Mouse (Mus musculus) embryonic facial prominence, embryonic 12.5 days (tissue): ENCODE measurements around the gene Sox12. TPM values are rescaled to one million over a fixed set of nuclear protein-coding genes. Genes with fewer than 3 reads are reported as not detected.

Experiments
- ATAC-seq: fragments of 200-750 bp; cut with Nextera tagmentation; 2 replicates; pipeline ENCODE4 v1.8.0; 2017; ENCODE audit not compliant: insufficient number of reproducible peaks, insufficient read depth, low FRiP score, low TSS enrichment
- H3K27ac ChIP-seq: fragments of 300-500 bp; sonication (generic); 2 replicates; pipeline ENCODE4 v1.5.1; 2016; ENCODE audit warnings: mild to moderate bottlenecking
- H3K27me3 ChIP-seq: fragments of 300-500 bp; sonication (generic); 2 replicates; pipeline ENCODE4 v1.6.1; 2016; ENCODE audit warnings: mild to moderate bottlenecking, moderate library complexity
- H3K36me3 ChIP-seq: fragments of 300-500 bp; sonication (generic); 2 replicates; pipeline ENCODE4 v1.6.1; 2016; ENCODE audit warnings: mild to moderate bottlenecking
- H3K4me1 ChIP-seq: fragments of 300-500 bp; sonication (generic); 2 replicates; pipeline ENCODE4 v1.6.1; 2016
- H3K4me2 ChIP-seq: fragments of 300-500 bp; sonication (generic); replicated peaks from 2 replicates; pipeline ENCODE4 v1.6.1; 2016; ENCODE audit warnings: mild to moderate bottlenecking, moderate library complexity
- H3K4me3 ChIP-seq: fragments of 300-500 bp; sonication (generic); 2 replicates; pipeline ENCODE4 v1.5.1; 2016; ENCODE audit warnings: mild to moderate bottlenecking
- H3K9ac ChIP-seq: fragments of 300-500 bp; sonication (generic); 2 replicates; pipeline ENCODE4 v1.6.1; 2016; ENCODE audit warnings: mild to moderate bottlenecking, moderate library complexity
- H3K9me3 ChIP-seq: fragments of 300-500 bp; sonication (generic); 2 replicates; pipeline ENCODE4 v1.6.1; 2016; ENCODE audit warnings: mild to moderate bottlenecking, moderate library complexity
- WGBS: fragments of 180-500 bp; shearing (Covaris S2); methylation state at CpG from one replicate; pipeline ENCODE4 v1.1.7; 2016; 5-methylcytosine and 5-hydroxymethylcytosine counted together
- polyA plus RNA-seq: library from polyadenylated mRNA; unstranded; fragments of >200 nt; fragmentation: Nextera tagmentation; extraction: Ambion mirVana; gene quantifications from 2 replicates; pipeline ENCODE4 v1.2.1, GENCODE M21; 2016

Gene Sox12
- polyA plus RNA-seq, 1 experiment from 2014 or later: 18.1 TPM

DNA sequence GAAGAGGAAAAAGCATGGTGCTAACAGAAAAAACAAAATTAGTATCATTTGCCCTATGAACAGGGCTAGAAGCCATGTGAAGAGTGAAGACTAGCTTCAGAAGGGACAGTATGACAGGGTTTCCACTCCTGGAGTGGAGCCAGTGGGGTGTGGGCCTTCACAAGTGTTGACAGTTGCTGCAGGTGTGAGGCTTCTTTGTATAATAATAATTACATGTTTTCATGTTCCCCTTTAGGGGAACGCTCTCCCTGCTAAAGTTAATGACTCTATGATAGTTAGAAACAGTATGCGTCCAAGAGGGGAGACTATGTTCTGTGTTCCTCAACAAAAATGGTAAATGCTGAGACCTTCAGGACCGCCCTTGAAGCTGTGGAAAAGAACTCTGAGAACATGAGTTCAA is 17.9 kb upstream of the Sox12 start:
- no peaks in the 10 kb centered on the region for H3K9me3 ChIP-seq
- 96% methylated on average over 3 of the region's 3 CpGs for WGBS
- H3K9ac ChIP-seq: no peak overlapping the region
- H3K36me3 ChIP-seq: no peaks in the 10 kb centered on the region
- H3K4me3 ChIP-seq: no peak overlapping the region
- H3K4me2 ChIP-seq: peak overlapping the region; percentile 93
- no peaks in the 10 kb centered on the region for H3K27me3 ChIP-seq
- ATAC-seq: no peak
- H3K4me1 ChIP-seq: peaks cover 21% of the 10 kb centered on the region
- peak overlapping the region; percentile 98; the same call in 1 of the 2 replicates for H3K27ac ChIP-seq

DNA sequence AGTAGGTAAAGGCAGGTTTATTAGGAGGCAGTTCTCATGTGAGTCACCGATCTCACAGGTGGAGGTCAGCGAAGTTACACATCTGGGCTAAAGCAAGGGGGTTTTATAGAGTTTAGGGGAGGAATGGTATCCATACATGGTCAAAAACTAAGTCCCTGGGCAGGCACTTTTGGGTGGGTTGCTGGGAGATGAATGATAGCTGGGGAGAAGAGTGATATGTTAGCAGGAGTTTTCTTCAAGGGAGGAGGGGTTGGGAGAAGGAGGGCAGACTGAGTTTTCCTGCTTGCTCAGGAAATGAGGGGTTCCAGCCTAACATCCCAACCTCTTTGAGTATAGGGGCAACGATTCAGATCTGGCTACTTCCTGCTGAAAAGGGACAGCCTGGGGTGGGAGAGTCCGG is 17.4 kb upstream of the Sox12 start, which contains the start of gene 6820408C15Rik:
TSS of gene 6820408C15Rik (plus strand) at position 301 of the 400 bp plus-strand sequence.
- H3K9ac ChIP-seq: peak within 1 kb of the TSS; percentile 98
- peaks cover 26% of the 10 kb centered on the region for H3K4me1 ChIP-seq
- 19% methylated on average over 4 of the region's 4 CpGs for WGBS
- no peaks in the 10 kb centered on the region for H3K27me3 ChIP-seq
- H3K9me3 ChIP-seq: no peaks in the 10 kb centered on the region
- peak within 1 kb of the TSS; percentile 93 for H3K4me2 ChIP-seq
- peak within 1 kb of the TSS; percentile 98 for H3K27ac ChIP-seq
- H3K36me3 ChIP-seq: no peaks in the 10 kb centered on the region
- ATAC-seq: no peak
- peak within 1 kb of the TSS; percentile 96 for H3K4me3 ChIP-seq

DNA sequence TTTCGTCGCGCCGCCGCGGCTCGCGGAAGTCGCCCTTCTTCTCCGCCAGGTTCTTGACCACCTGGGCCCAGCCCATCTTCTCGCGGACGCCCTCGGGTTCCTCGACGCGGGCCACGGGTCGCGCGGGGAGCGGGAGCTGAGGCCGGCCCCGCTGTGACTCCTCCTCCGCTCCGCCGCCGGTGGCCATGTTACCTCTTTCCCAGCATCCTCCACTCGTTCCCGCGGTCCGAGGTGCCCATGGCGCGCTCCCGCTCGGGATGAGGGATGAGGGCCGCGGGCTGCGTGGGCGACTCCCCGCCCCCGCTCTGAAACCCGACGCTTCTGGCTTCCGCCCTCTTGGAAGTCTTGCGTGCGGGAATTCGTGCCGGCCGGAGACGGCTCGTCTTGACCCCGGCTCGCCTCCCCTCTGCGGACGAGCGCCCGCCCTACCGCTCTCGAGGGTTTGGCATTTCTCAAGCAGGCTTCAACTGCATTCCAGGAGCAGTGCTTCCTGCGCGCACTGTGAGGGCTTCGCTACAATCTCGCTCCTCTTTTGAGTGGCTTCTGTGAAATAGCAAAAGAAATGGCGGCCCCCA is 16.8 kb upstream of the Sox12 start, which contains the start of gene Zcchc3:
TSS of gene Zcchc3 (minus strand) at position 437 of the 575 bp plus-strand sequence.
- Histone ChIP-seq H3K4me2 (peak within 1 kb of the TSS; percentile 93), H3K9me3 (no peaks in the 10 kb centered on the region), H3K27me3 (no peaks in the 10 kb centered on the region), H3K36me3 (no peaks in the 10 kb centered on the region), H3K4me3 (peak within 1 kb of the TSS; percentile 96), H3K27ac (peak within 1 kb of the TSS; percentile 98), H3K4me1 (peaks cover 33% of the 10 kb centered on the region), H3K9ac (peak within 1 kb of the TSS; percentile 98)
- ATAC-seq: peak; percentile 76
- under 1% methylated on average over 60 of the region's 65 CpGs for WGBS

DNA sequence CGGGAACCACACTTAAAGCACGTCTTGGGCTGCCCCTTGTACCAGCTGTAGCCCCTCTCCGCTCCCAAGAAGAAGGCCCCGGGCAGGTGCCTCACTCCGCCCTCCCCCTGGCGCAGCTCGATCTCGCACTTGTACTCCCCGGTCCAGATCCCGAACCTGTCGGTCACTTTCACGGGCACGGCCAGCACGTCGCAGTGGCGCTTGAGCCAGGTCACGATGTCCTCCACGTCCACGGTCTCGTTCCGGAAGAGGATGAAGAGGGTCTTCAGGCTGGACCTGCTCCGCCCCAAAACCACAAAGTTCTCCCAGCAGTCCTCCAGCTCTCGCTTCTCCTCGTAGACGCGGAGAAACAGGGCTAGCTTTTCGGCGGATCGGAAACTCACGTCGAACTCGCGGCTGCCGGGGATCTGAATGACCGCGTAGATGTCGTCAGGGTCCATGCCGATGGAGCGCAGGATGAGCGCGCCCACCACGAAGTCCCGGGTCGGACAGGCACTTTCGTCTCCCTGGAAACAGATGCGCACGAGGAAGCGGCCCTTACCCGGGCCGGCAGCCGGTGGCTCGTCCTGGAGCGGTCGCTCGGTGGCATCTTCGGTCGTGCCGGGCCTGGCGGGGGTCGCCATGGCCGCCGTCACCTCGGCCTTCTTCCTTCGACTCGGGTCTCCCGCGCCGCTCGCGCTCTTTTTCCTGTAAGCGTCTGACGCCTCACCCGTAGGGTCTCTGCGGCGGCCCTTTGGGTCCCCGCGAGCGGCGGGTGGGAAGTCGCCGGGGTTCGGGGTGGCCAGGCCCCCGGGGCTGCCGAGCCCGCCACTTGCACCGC is 16.1 kb upstream of the Sox12 start:
- WGBS: under 1% methylated on average over 75 of the region's 86 CpGs
- ATAC-seq: no peak
- Histone ChIP-seq H3K27ac (peak overlapping the region; percentile 98), H3K4me3 (peak overlapping the region; percentile 96), H3K36me3 (no peaks in the 10 kb centered on the region), H3K9ac (peak overlapping the region; percentile 98), H3K4me2 (peak overlapping the region; percentile 93), H3K9me3 (no peaks in the 10 kb centered on the region), H3K27me3 (no peaks in the 10 kb centered on the region), H3K4me1 (peaks cover 39% of the 10 kb centered on the region)

DNA sequence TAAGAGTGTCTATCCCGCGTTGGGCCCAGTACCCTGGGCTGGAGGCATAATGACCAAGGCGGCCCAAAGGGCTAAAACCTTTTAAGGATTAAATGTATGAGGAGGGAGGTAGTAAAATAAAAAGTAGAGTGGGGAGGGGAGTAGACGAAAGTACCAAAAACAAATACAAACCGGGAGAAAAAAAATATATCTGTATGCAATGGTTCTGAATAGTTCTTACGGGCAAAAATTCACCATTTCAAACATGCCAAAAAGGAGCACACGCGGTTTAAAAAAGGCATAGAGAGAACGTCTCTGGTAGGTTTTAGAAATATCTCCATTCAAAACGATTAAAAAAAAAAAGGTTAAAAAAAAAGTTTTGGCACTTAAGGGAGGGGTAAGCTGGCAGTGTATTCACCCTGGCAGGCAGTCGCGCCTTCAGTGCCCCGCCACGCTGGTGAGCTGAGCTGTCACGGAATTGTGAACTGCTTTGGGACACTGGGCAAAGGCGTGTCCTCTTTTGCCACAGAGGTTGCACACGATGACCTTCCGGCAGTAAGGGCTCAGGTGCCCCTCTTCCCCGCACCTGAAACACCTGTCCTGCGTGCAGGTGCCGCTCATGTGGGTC is 15.4 kb upstream of the Sox12 start:
- peak overlapping the region; percentile 98 for H3K27ac ChIP-seq
- H3K4me1 ChIP-seq: peaks cover 39% of the 10 kb centered on the region
- peak overlapping the region; percentile 96 for H3K4me3 ChIP-seq
- no peaks in the 10 kb centered on the region for H3K27me3 ChIP-seq
- no peak for ATAC-seq
- H3K36me3 ChIP-seq: no peaks in the 10 kb centered on the region
- H3K9ac ChIP-seq: peak overlapping the region; percentile 98
- peak overlapping the region; percentile 93 for H3K4me2 ChIP-seq
- H3K9me3 ChIP-seq: no peaks in the 10 kb centered on the region
- WGBS: 1% methylated on average over 21 of the region's 21 CpGs

DNA sequence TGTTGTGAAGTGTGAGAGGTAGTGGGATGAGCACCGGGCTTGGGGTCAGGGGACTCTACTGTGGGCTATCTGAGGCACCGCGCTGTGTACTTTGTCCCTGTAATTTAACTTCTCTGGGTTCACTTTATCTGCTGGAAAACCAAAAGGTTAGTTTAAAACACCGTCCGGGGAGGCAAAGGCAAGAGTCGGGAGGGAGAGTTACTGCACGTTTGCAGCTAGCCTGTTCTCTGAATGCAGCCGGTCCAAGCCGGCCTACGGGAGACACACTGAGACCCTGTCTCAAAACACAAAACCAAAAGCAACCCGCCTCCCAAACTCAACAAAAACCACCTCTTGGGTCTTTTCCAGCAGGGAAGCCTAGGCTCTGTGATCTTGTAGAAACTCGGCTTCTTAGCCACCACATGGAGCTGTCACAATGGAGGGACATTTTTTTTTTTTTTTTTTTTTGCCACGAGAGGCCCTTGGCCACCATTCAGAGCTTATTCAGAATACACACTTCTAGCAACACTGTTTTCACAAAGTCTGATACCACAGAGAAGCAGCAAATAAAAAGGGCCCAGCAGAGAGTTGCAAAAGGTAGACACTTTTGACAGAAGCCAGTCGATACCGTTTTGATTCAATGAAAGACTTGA is 14.8 kb upstream of the Sox12 start:
- Histone ChIP-seq H3K9ac (peak overlapping the region; percentile 98), H3K9me3 (no peaks in the 10 kb centered on the region), H3K27me3 (no peaks in the 10 kb centered on the region), H3K4me3 (peak overlapping the region; percentile 96), H3K36me3 (no peaks in the 10 kb centered on the region), H3K27ac (peak overlapping the region; percentile 98), H3K4me1 (peaks cover 39% of the 10 kb centered on the region), H3K4me2 (peak overlapping the region; percentile 93)
- no peak for ATAC-seq
- WGBS: 1% methylated on average over 15 of the region's 15 CpGs

DNA sequence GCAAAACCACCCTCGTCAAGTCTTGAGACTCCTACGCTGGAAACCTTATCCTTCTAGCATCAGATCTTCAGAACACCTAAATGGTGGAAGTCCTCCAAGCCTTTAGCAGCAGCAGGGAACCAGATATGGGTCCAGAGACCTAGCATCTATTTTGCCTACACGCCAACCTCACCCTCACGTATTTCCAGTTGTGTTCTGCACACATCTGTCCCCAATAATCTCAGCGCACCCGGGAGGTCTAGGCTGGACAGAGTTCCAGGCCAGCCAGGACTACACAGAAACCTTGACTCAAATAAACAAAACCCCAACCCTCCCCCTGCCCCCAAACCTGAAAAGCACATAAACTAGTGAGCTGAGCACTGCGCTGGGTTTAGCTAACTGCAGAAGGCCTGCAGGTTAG is 13.6 kb upstream of the Sox12 start:
- Histone ChIP-seq H3K4me2 (peak overlapping the region; percentile 93), H3K4me1 (peaks cover 41% of the 10 kb centered on the region), H3K27me3 (no peaks in the 10 kb centered on the region), H3K4me3 (peak overlapping the region; percentile 96), H3K9me3 (no peaks in the 10 kb centered on the region), H3K36me3 (no peaks in the 10 kb centered on the region), H3K9ac (peak overlapping the region; percentile 98), H3K27ac (peak overlapping the region; percentile 98)
- ATAC-seq: no peak; the same call in 1 of the 2 replicates
- 1% methylated on average over 7 of the region's 7 CpGs for WGBS

DNA sequence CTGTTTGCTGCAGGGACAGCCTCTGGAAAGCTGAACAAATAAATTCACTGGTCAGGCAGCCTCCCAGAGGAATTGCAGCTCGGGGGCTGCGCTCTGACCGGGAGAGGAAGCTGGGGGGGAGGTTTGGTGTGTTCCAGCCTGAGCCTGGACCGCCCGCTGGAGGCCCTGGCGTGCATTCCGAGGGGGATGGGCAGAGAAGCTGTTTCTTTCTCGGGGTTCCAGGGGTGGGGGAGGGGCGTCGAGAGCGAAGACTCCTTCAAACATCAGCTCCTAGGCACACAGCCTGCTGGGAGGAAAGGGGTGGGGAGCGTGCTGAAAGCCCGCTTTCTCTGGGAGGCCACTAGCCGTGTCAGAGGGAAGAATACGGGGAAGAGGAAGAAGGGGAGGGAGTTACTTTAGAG is 13.1 kb upstream of the Sox12 start:
- Histone ChIP-seq H3K9me3 (no peaks in the 10 kb centered on the region), H3K4me1 (peaks cover 43% of the 10 kb centered on the region), H3K9ac (peak overlapping the region; percentile 98; the same call in 1 of the 2 replicates), H3K4me3 (peak overlapping the region; percentile 96), H3K27me3 (no peaks in the 10 kb centered on the region), H3K36me3 (no peaks in the 10 kb centered on the region), H3K27ac (peak overlapping the region; percentile 98), H3K4me2 (peak overlapping the region; percentile 93)
- ATAC-seq: peak; percentile 78
- 0% methylated on average over 15 of the region's 15 CpGs for WGBS

DNA sequence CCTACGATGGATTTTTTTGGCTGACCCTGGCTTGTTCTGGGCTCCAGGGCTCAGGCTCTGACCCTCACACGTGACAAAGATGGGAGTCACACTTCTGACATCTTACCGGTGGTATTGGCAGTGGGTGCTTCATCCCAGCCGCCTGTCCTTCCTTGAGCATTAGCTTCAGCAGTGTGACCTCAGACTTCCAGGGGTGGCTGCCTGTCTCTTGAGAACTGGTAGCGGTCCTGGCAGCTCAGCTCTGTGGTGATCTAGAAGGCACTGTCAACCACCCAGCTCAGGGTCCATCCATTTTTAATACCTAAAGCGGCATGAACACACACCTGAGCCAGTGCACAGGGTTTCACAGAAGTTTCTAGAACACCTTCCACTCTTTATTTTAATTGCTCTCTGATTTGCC is 11.9 kb upstream of the Sox12 start:
- H3K36me3 ChIP-seq: no peaks in the 10 kb centered on the region
- WGBS: 72% methylated on average over 6 of the region's 6 CpGs
- H3K27me3 ChIP-seq: no peaks in the 10 kb centered on the region
- no peaks in the 10 kb centered on the region for H3K9me3 ChIP-seq
- peaks cover 45% of the 10 kb centered on the region for H3K4me1 ChIP-seq
- ATAC-seq: no peak
- no peak overlapping the region for H3K4me3 ChIP-seq
- no peak overlapping the region for H3K9ac ChIP-seq
- H3K27ac ChIP-seq: peak overlapping the region; percentile 98
- no peak overlapping the region for H3K4me2 ChIP-seq

DNA sequence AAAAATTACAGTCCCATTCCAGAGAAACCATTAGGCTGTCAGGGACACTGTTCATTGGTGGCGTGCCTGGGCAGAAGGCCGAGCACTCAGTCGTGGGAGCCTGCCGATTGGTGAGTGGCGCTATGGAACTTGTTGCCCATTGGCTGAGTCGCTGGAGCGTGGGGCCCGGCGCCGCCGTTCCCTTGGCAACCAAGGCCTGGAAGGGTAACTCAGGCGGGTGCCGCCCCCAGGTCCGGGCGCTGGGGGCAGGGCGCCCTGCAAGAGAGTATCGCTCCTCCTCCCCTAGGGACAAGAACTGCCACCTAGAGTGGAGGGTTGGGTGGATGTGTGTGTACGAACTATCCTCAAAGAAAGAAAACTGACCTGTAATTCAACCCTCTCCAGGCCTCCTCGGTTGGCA is 8.3 kb upstream of the Sox12 start:
- Histone ChIP-seq H3K4me2 (peak overlapping the region; percentile 58), H3K9ac (peak overlapping the region; percentile 42), H3K4me1 (peaks cover 32% of the 10 kb centered on the region), H3K27ac (peak overlapping the region; percentile 69), H3K9me3 (no peaks in the 10 kb centered on the region), H3K4me3 (peak overlapping the region; percentile 34), H3K27me3 (no peaks in the 10 kb centered on the region), H3K36me3 (no peaks in the 10 kb centered on the region)
- ATAC-seq: peak; percentile 94
- under 1% methylated on average over 19 of the region's 19 CpGs for WGBS

DNA sequence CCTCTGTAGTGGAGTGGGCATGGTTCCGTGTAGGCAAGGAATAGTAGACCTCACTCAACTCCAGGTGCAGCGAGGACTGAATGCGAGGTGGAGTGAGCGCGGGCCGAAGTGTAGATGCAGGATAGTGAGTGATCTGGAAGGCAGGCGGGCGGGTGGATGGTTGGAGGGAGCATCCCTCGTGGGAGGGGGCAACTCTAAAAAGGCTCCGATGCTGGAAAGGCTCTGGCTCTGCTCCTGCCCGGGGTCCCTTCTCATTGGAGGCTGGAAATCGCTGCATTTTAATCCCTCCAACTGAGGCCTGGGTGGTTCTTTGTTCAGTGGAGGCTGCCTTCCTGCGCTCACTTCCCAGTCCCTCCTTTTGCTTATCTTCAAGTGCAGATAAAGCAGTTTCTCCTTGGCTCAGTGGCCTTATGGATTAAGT is 1.3 kb upstream of the Sox12 start:
- Histone ChIP-seq H3K36me3 (peaks cover 7% of the 10 kb centered on the region), H3K27ac (peak overlapping the region; percentile 99), H3K4me2 (peak overlapping the region; percentile 93), H3K4me3 (peak overlapping the region; percentile 96), H3K27me3 (no peaks in the 10 kb centered on the region), H3K9ac (peak overlapping the region; percentile 98), H3K4me1 (peaks cover 26% of the 10 kb centered on the region), H3K9me3 (no peaks in the 10 kb centered on the region)
- under 1% methylated on average over 13 of the region's 13 CpGs for WGBS
- no peak for ATAC-seq
